Mouse (Mus musculus) heart, adult 2 months (tissue): ENCODE results near the gene Esr1.

Experiments used
- CTCF ChIP-seq: fragments of 200-600 bp; IDR thresholded peaks from 2 replicates; pipeline ENCODE4 v1.8.1; 2022; ENCODE audit warnings: antibody characterized with exemption, mild to moderate bottlenecking, moderate library complexity
- EP300 ChIP-seq: fragments of 200-500 bp; IDR thresholded peaks from 2 replicates; pipeline ENCODE4 v1.6.1; 2011; ENCODE audit warnings: low read depth, low read length, control low read depth; ENCODE audit not compliant: insufficient read depth

- TF ChIP-seq CTCF (no peak), EP300 (no peak)
Observed at GRCm38 (mm10) chr10:5025906-5026305, 414.5 kb downstream of the Esr1 start.
